In genomic region chr4:124311657-124312056, GRCm38 (mm10) we compare ENCODE assay signal across 17 mouse cellular contexts.
"Had no signal": no experiment of that assay in that cellular context is flagged by ENCODE, and none has a peak within 500 bp of the region (broad histone marks: within the 10 kb centered on the region; RNA-seq: fewer than 3 reads in every experiment).

No protein-coding gene starts in this region.

- DNase-seq: lung, adult 18-20 months; lung, embryonic 14.5 days; lung, postnatal 10 days; lung, postnatal 4 days; right cerebral cortex, adult 18-20 months; right cerebral cortex, postnatal 25 days; right cerebral cortex, postnatal 4 days; spleen, adult 18-20 months; thymus, adult 18-20 months; thymus, postnatal 14 days; thymus, postnatal 36 days had no signal

- H3K4me3 ChIP-seq: midbrain, embryonic 13.5 days; midbrain, embryonic 15.5 days; myocyte; neural tube, embryonic 13.5 days; neural tube, embryonic 15.5 days had no signal

- H3K9me3 ChIP-seq: midbrain, embryonic 13.5 days; midbrain, embryonic 15.5 days; neural tube, embryonic 15.5 days had no signal

- ATAC-seq: midbrain, embryonic 15.5 days had no signal

- H3K36me3 ChIP-seq: midbrain, embryonic 13.5 days; midbrain, embryonic 15.5 days; neural tube, embryonic 13.5 days; neural tube, embryonic 15.5 days had no signal

- H3K27ac ChIP-seq: midbrain, embryonic 13.5 days; midbrain, embryonic 15.5 days; neural tube, embryonic 13.5 days; neural tube, embryonic 15.5 days had no signal

- H3K27me3 ChIP-seq: midbrain, embryonic 15.5 days had no signal

- H3K9ac ChIP-seq: lung, embryonic 14.5 days; midbrain, embryonic 13.5 days; midbrain, embryonic 15.5 days; neural tube, embryonic 13.5 days; neural tube, embryonic 15.5 days had no signal

- H3K4me2 ChIP-seq: lung, embryonic 14.5 days; midbrain, embryonic 11.5 days; midbrain, embryonic 13.5 days; midbrain, embryonic 15.5 days; neural tube, embryonic 13.5 days; neural tube, embryonic 15.5 days had no signal
